Mouse (Mus musculus): Measurements from ENCODE around the gene Alox5ap. TPM values are rescaled to one million over a fixed set of nuclear protein-coding genes. Genes with fewer than 3 reads are reported as not detected.

The Alox5ap gene
- polyA plus RNA-seq (2016; fragmentation: Nextera tagmentation; extraction: Ambion mirVana): 5.5 and 5.8 TPM in 2 replicates

DNA sequence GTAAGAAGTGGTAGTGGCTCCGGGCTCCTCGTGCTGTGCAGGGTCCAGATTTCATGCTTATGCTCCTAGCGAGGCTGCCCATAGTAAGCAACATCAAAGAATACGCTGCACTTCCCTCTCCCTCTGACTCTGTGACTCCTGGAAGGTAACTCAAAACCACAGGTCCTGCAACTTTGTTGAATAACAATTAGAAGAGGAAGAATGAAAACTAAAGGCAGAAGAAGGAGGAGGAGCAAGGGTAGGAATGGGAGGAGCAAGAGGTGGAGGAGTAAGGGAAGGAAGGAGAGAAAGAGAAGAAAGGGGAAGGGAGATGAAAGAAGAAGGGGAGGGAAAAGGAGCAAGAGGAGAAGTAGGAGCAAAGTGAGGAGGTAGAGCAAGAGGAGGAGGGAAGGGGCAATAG is at the start of gene Alox5ap:
Alox5ap (plus strand) TSS at position 363 of the 400 bp plus-strand sequence.
- 58% methylated on average over 4 of the region's 4 CpGs for WGBS
- no peaks in the 10 kb centered on the region for H3K27me3 ChIP-seq (replicated peaks; ENCODE audit: low read depth, poor library complexity, severe bottlenecking)
- H3K4me3 ChIP-seq: no peak within 1 kb of the TSS
- no peaks in the 10 kb centered on the region for H3K36me3 ChIP-seq (replicated peaks)
- peak within 1 kb of the TSS; percentile 2; the same call in 1 of the 2 replicates for H3K27ac ChIP-seq (replicated peaks)
- DNase-seq (ENCODE audit: low spot score): no peak
- H3K4me1 ChIP-seq: peaks cover 12% of the 10 kb centered on the region
- no peaks in the 10 kb centered on the region for H3K9me3 ChIP-seq

DNA sequence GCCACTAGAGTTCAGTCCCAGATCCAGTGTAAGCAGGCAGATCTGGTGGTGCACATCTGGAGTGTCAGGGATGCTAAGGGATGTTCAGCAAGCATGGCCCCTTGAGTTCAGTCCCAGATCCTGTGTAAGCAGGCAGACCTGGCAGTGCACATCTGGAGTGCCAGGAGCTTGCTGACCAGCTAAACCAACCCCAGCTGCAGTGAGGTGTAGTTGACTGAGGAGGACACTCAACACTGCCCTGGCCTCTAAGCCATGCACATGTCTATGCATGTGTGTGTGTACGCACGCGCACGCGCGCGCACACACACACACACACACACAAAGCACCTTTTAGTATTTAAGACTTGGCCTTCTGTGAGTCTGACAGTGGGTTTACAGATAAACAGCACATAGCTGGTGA is 49.0 kb upstream of the Alox5ap start:
- Histone ChIP-seq H3K36me3 (replicated peaks) (peaks cover 75% of the 10 kb centered on the region), H3K4me1 (no peaks in the 10 kb centered on the region), H3K4me3 (no peak overlapping the region), H3K27ac (replicated peaks) (no peak overlapping the region), H3K9me3 (no peaks in the 10 kb centered on the region), H3K27me3 (replicated peaks; ENCODE audit: low read depth, poor library complexity, severe bottlenecking) (no peaks in the 10 kb centered on the region)
- 98% methylated on average over 7 of the region's 7 CpGs for WGBS
- DNase-seq (ENCODE audit: low spot score): no peak

DNA sequence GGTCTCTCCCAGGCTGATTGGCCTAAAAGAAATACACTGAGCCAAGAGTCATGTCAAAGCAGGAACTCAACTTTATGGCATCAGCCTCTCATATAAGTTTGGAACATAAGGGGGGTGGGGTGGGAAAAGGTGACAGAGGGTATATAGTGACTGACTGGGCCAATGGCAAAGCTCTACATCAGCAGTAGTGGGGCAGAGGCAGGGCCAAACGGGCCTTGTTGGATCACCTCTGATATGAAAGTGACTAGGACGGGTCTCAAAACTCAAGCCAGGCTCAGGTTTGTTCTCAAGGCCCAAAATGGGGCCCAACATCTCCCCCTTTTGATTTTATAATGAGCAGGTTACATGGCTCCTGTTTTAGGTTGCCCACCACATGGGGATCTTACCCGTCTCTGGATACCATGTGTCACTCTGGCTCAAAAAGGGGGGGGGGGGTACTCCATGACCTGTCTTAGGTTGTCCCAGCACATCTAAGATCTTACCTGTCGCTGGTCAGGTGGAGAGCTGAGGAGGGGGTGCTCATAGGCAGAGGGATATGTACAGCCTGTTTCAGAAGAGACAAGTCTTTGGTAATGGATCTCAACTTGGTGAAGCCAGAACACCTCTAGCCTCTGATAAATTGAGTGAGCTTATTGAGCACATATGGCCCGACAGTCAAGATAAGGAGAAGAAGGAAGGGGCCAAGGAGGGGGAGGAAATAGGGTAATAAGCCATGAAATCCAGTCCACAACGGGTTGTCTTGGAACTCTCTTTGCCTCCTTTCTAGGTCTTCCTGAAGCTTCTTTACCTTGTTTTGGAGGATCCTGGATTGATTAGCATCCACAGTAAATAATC is 46.8 kb upstream of the Alox5ap start:
- Histone ChIP-seq H3K36me3 (replicated peaks) (peaks cover 53% of the 10 kb centered on the region), H3K4me1 (no peaks in the 10 kb centered on the region), H3K4me3 (no peak overlapping the region), H3K27ac (replicated peaks) (no peak overlapping the region), H3K27me3 (replicated peaks; ENCODE audit: low read depth, poor library complexity, severe bottlenecking) (no peaks in the 10 kb centered on the region), H3K9me3 (peaks cover 8% of the 10 kb centered on the region; the same call in 1 of the 2 replicates)
- no peak for DNase-seq (ENCODE audit: low spot score)
- WGBS: 82% methylated on average over 6 of the region's 6 CpGs

DNA sequence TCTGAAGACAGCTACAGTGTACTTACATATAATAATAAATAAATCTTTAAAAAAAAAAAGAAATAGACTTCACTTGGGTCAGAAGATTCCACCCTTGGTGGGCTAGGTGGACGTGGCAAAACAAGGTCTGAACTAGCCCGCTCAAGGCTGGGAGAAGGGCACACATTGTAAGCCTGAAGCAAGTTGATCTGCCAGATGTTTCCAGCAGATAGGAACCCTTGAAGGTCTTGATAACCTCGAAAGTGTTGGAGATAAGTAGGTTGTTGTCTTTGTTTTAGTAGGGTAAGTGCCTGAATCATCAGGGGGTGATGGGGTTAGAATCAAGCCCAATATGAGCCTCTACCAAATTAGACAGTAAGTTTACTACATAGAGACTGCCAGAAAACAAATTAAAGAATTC is 45.1 kb upstream of the Alox5ap start:
- Histone ChIP-seq H3K27me3 (replicated peaks; ENCODE audit: low read depth, poor library complexity, severe bottlenecking) (no peaks in the 10 kb centered on the region), H3K9me3 (peaks cover 8% of the 10 kb centered on the region; the same call in 1 of the 2 replicates), H3K4me1 (peaks cover 9% of the 10 kb centered on the region), H3K4me3 (no peak overlapping the region), H3K36me3 (replicated peaks) (peaks cover 35% of the 10 kb centered on the region), H3K27ac (replicated peaks) (no peak overlapping the region)
- WGBS: 85% methylated on average over 3 of the region's 3 CpGs
- DNase-seq (ENCODE audit: low spot score): no peak

DNA sequence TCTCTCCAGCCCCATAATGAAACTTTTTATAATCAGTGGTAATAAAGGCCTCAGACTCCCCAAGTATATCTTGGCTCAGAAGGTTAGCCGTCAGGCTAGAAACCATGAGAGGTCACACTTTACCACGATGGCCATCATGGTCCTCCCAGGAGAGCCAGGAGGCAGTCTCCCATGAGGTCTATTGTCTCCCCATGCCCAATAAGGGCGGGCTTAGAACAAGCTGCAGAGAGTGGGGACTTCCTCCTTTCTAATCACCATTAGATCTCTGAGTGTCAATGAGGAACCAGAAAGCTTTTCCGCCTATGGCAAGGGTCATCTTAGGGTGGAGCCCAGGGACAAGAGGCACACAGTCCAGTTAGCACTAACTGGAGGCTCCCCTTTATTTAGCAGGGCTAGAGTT is 43.2 kb upstream of the Alox5ap start:
- Histone ChIP-seq H3K4me1 (peaks cover 20% of the 10 kb centered on the region), H3K36me3 (replicated peaks) (peaks cover 17% of the 10 kb centered on the region), H3K4me3 (no peak overlapping the region), H3K27ac (replicated peaks) (no peak overlapping the region), H3K9me3 (peaks cover 8% of the 10 kb centered on the region; the same call in 1 of the 2 replicates), H3K27me3 (replicated peaks; ENCODE audit: low read depth, poor library complexity, severe bottlenecking) (no peaks in the 10 kb centered on the region)
- no peak for DNase-seq (ENCODE audit: low spot score)
- WGBS: 87% methylated on average over 4 of the region's 4 CpGs

DNA sequence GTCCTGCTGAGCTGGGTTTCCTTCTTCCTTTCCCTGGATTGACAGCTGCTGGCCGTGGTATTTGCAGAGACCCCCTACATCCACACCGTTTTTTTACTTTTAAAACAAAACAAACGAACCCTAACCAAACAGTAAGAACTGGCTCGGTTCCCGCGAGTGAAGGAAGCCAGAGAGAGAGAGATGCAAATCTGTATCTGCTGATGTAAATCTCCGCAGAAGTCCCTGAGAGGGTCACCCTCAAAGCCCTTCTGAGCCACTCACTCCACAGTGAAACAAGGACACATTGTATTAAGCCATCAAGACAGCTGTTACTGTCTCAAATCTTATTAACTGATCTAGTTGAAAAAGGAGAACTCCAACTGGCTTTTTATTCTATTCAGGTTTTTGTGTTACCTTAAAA is 39.9 kb upstream of the Alox5ap start:
- Histone ChIP-seq H3K36me3 (replicated peaks) (no peaks in the 10 kb centered on the region), H3K27ac (replicated peaks) (peak overlapping the region; percentile 30), H3K4me1 (peaks cover 23% of the 10 kb centered on the region), H3K4me3 (no peak overlapping the region), H3K9me3 (peaks cover 8% of the 10 kb centered on the region; the same call in 1 of the 2 replicates), H3K27me3 (replicated peaks; ENCODE audit: low read depth, poor library complexity, severe bottlenecking) (no peaks in the 10 kb centered on the region)
- 16% methylated on average over 7 of the region's 7 CpGs for WGBS
- DNase-seq (ENCODE audit: low spot score): no peak

DNA sequence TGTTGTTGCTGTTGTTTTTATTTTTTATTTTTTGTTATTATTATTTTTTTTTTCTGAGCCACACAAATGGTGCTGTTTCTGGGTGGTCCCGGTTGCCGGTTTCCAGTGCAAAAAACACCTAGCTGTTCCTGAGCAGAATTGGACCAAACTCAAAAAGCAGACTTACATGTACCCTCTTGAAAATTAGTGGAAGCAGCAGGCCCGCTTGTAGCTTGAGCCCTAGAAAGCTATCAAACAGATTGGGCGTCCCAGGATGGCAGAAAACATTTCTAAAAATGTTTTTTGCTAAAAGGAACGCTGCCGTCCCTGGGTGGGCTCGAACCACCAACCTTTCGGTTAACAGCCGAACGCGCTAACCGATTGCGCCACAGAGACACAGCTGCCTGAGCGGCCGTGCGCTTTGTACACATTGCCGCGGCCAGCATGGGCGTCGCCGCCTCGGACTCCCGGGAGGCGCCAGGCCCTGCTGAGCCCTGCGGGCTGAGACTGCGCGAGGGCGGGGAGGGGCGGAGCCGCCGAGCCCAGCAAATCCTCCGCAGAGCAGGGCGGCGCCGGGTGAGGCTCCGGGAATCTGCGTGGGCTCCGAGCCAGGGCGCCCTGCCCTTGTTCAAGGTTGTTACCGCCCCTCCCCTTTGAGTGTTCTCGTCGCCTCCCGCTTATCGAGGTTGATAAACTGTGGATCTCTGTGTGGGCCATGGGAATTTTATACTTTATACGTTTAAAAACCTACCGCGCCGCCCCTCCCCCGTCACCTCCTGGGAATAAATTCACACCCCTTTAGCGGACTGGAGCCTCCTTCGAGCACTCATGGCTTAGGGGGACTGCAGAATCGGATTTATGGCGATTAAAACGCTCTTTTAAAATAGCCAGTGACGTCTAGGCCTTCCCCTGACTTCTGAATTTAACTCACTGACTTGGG is 35.6 kb upstream of the Alox5ap start:
- peak overlapping the region; percentile 89 for H3K27ac ChIP-seq (replicated peaks)
- peak; percentile 98 for DNase-seq (ENCODE audit: low spot score)
- 0 out of 2 replicates have a peak, but pooled peaks cover 3% of the 10 kb centered on the region for H3K9me3 ChIP-seq
- no peaks in the 10 kb centered on the region for H3K27me3 ChIP-seq (replicated peaks; ENCODE audit: low read depth, poor library complexity, severe bottlenecking)
- peaks cover 20% of the 10 kb centered on the region for H3K4me1 ChIP-seq
- no peaks in the 10 kb centered on the region for H3K36me3 ChIP-seq (replicated peaks)
- 2% methylated on average over 55 of the region's 55 CpGs for WGBS
- H3K4me3 ChIP-seq: peak overlapping the region; percentile 65

DNA sequence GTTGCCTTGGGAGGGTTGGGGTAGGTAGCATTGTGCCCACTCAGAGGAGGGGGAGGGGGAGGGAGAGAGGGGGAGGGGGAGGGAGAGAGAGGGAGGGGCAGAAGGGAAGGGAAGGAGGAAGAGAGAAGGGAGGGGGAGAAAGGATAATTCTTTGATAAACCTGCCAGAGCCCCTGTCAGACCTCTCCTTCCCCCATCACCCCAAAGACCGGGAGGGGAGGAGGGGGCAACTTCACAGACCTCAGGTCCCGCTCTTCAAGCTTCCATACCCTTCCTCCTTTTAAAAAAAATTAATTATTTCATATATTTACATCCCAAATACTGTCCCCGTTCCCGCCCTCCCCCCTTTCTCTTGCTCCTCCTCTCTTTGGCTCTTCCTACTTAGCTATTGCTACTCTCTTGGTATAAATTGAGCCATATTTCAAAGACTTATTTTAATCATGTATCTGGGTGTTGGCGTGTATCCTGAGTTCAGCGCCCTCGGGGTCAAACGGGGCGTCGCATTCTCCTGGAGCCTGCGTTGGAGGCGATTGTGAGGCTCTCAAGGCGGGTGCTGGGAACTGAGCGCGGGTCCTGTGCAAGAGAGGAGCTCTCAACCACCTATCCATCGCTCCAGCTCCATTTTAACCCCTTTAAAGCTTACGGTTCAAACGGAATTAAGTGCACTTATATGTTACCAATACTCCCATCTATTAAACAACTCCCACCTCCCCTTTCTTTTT is 34.8 kb upstream of the Alox5ap start:
- no peak for DNase-seq (ENCODE audit: low spot score)
- Histone ChIP-seq H3K4me3 (peak overlapping the region; percentile 65), H3K36me3 (replicated peaks) (no peaks in the 10 kb centered on the region), H3K27ac (replicated peaks) (peak overlapping the region; percentile 89), H3K27me3 (replicated peaks; ENCODE audit: low read depth, poor library complexity, severe bottlenecking) (no peaks in the 10 kb centered on the region), H3K4me1 (peaks cover 12% of the 10 kb centered on the region), H3K9me3 (0 out of 2 replicates have a peak, but pooled peaks cover 3% of the 10 kb centered on the region)
- 69% methylated on average over 18 of the region's 18 CpGs for WGBS

DNA sequence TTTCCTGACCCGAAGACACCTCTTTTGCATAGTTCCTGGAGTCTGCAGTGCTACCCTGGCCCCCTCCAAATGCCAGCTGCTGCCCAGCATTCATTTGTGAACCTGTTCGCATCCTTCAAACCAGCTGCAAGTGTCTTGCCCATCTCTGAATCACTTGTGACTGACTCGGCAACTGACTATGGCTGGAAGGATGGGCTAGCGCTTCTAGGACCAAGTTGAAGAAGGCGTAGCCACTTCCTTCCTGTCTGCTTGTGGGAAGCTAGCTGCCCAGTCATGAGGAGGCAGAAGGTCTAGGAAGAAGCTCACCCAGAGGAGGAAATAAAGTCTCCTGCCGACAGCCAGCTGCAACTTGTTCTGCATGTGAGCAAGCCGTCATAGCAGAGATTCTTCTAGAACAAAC is 29.6 kb upstream of the Alox5ap start:
- Histone ChIP-seq H3K36me3 (replicated peaks) (no peaks in the 10 kb centered on the region), H3K27ac (replicated peaks) (no peak overlapping the region), H3K9me3 (0 out of 2 replicates have a peak, but pooled peaks cover 3% of the 10 kb centered on the region), H3K4me1 (no peaks in the 10 kb centered on the region), H3K4me3 (no peak overlapping the region), H3K27me3 (replicated peaks; ENCODE audit: low read depth, poor library complexity, severe bottlenecking) (no peaks in the 10 kb centered on the region)
- DNase-seq (ENCODE audit: low spot score): no peak
- WGBS: 88% methylated on average over 7 of the region's 7 CpGs

DNA sequence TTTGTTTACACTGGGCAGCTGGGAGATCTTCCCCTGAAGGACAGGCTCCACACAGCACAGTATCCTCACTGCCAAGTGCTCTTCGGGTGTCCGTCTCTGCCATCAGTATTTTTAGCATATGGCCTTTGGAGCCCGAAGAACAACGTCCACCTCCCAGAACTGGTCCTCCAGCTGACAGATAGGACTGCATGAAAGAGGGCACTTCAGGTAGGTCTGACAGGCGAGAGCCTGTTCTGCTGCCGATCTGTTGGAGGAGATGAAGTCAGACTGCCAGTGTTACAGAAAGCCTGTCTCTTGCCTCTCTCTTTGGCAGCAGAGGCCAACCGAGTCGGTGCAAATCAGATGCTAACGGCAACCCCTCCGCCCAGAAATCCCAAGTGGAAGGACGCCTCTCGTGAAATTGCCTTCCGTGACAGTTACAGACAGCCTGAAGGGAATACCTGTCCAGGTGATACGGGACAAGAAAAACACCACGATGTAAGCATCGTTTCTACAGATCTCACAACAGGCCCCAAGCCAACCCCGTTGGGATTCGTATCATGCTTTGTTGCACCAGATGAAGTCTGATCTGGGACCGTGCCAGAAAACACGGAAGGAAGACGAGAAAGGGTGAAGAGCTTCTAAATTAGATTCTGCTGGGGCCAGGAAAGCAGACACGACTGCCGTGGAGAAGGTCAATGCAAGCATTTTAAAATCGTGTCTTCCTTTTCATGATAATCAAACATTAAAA is 27.2 kb upstream of the Alox5ap start:
- H3K4me1 ChIP-seq: no peaks in the 10 kb centered on the region
- no peak overlapping the region for H3K4me3 ChIP-seq
- 87% methylated on average over 24 of the region's 24 CpGs for WGBS
- H3K27me3 ChIP-seq (replicated peaks; ENCODE audit: low read depth, poor library complexity, severe bottlenecking): no peaks in the 10 kb centered on the region
- no peaks in the 10 kb centered on the region for H3K9me3 ChIP-seq
- H3K27ac ChIP-seq (replicated peaks): no peak overlapping the region
- no peaks in the 10 kb centered on the region for H3K36me3 ChIP-seq (replicated peaks)
- no peak for DNase-seq (ENCODE audit: low spot score)

DNA sequence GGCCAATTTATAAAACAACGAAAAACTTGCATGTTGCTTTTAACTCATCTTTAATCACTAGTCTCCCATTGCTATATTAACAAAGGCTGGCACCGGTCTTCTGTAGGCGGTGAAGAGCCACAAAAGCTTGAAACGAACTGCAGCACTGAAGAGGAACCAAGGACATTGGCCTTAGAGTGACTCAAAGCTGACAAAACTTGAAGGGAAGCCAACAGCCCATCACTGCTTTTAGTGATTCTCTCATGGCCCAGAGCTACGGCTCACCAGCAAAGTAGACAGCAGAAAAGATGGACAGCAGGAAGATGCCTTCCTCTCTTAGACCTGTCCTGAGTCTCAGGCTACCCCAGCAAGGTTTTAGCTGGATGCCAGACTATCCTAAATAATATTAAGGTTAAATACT is 22.1 kb upstream of the Alox5ap start:
- 91% methylated on average over 5 of the region's 5 CpGs for WGBS
- Histone ChIP-seq H3K27me3 (replicated peaks; ENCODE audit: low read depth, poor library complexity, severe bottlenecking) (no peaks in the 10 kb centered on the region; the same call in 1 of the 2 replicates), H3K4me1 (peaks cover 21% of the 10 kb centered on the region), H3K4me3 (no peak overlapping the region), H3K27ac (replicated peaks) (no peak overlapping the region), H3K9me3 (no peaks in the 10 kb centered on the region), H3K36me3 (replicated peaks) (no peaks in the 10 kb centered on the region)
- no peak for DNase-seq (ENCODE audit: low spot score)
